Mouse (Mus musculus) C2C12 (cell line): ENCODE data around the gene Iffo2.

Source experiments
- CEBPB ChIP-seq: IDR thresholded peaks from one replicate; pipeline ENCODE4 v1.6.1; 2011; ENCODE audit warnings: low read depth, mild to moderate bottlenecking, control low read depth, moderate library complexity
- CTCF ChIP-seq: IDR thresholded peaks from one replicate; pipeline ENCODE4 v1.5.1; 2011; ENCODE audit not compliant: control insufficient read depth, insufficient read depth, insufficient read length
- MYOD1 ChIP-seq: IDR thresholded peaks from one replicate; pipeline ENCODE4 v1.6.1; 2011; ENCODE audit warnings: low read depth; ENCODE audit not compliant: control insufficient read depth, insufficient read length
- MYOG ChIP-seq: IDR thresholded peaks from one replicate; pipeline ENCODE4 v1.6.1; 2011; ENCODE audit not compliant: control insufficient read depth, insufficient read length; ENCODE audit errors: extremely low read depth

GRCm38 (mm10) chr4:139535719-139536118, 5.4 kb downstream of the Iffo2 start:
- TF ChIP-seq CTCF (no peak), MYOD1 (no peak), MYOG (no peak), CEBPB (no peak)
